Mouse (Mus musculus): ENCODE measurements around the gene Sbf2. TPM values are rescaled to one million over a fixed set of nuclear protein-coding genes. Genes with fewer than 3 reads are reported as not detected.

Sbf2 gene
- polyA plus RNA-seq, 1 experiment from 2014 or later: 35.4 TPM

DNA sequence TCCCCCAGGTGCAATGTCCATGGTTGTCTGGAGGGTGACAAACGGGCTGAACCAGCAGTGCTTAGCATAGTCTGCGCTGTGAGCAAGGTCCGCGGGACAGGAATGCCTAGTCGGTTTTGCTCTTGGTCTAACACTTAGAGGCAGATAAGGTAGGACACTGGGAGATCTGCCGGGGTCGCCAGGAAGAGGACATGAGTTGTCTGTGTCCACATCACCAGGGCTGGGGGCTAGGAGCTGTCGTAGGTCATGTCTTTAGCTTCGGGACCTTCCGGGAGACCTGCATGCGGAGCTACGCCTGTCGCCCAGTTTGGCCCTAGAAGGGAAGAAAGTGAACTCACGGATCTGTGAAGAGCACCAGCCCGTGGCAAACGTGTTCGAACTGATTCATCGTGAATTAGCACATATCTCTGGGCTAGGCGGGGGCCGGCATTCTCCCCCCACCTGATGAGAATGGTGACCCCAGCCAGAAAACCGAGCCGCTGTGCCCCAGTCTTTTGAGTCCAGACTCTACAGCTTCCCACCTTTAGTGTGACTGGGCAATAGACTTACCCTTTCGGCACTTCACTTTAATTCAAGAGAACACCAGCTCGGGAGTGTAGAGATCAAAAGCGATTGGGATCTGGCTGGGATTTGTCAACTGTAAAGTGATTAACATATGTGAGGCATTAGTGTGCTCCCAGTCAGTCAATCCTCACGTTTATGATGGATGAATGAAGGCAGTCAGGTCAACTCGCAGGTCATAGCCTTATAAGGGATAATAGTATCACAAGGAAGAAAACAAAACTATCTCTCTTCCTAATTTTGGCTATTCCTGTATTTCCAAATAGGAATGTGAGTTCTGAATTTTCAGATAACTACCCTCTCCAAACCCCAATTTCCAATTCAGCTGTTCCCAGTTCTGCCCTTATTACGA, 11.7 kb upstream of the Sbf2 start:
- Histone ChIP-seq H3K9me3 (replicated peaks; ENCODE audit: control insufficient read depth, low read length) (no peaks in the 10 kb centered on the region), H3K4me2 (peak overlapping the region; percentile 92), H3K9ac (ENCODE audit: low read depth, low read length) (peak overlapping the region; percentile 22; the same call in 1 of the 2 replicates), H3K36me3 (ENCODE audit: control insufficient read depth, insufficient read depth, low read length) (no peaks in the 10 kb centered on the region), H3K4me1 (ENCODE audit: control insufficient read depth, insufficient read depth, low read length) (peaks cover 24% of the 10 kb centered on the region), H3K4me3 (ENCODE audit: low read depth, low read length) (peak overlapping the region; percentile 62), H3K27ac (ENCODE audit: low read depth, low read length) (no peak overlapping the region), H3K27me3 (ENCODE audit: control insufficient read depth, insufficient read depth, low read length) (peaks cover 42% of the 10 kb centered on the region)
- WGBS (ENCODE audit: insufficient replicate concordance): 3% methylated on average over 28 of the region's 28 CpGs
- ATAC-seq (replicated peaks; ENCODE audit: insufficient number of reproducible peaks, low FRiP score, low TSS enrichment): no peak

GRCm38 (mm10) chr7:110625489-110625888, 10.8 kb upstream of the Sbf2 start:
- Histone ChIP-seq H3K4me1 (ENCODE audit: control insufficient read depth, insufficient read depth, low read length) (peaks cover 24% of the 10 kb centered on the region), H3K4me3 (ENCODE audit: low read depth, low read length) (peak overlapping the region; percentile 62; the same call in 1 of the 2 replicates), H3K27me3 (ENCODE audit: control insufficient read depth, insufficient read depth, low read length) (peaks cover 36% of the 10 kb centered on the region), H3K9me3 (replicated peaks; ENCODE audit: control insufficient read depth, low read length) (no peaks in the 10 kb centered on the region), H3K4me2 (peak overlapping the region; percentile 92), H3K9ac (ENCODE audit: low read depth, low read length) (no peak overlapping the region), H3K27ac (ENCODE audit: low read depth, low read length) (no peak overlapping the region), H3K36me3 (ENCODE audit: control insufficient read depth, insufficient read depth, low read length) (no peaks in the 10 kb centered on the region)
- no peak for ATAC-seq (replicated peaks; ENCODE audit: insufficient number of reproducible peaks, low FRiP score, low TSS enrichment)
- WGBS (ENCODE audit: insufficient replicate concordance): 65% methylated on average over 10 of the region's 10 CpGs

- peaks cover 36% of the 10 kb centered on the region for H3K27me3 ChIP-seq (ENCODE audit: control insufficient read depth, insufficient read depth, low read length)
- peaks cover 23% of the 10 kb centered on the region for H3K4me1 ChIP-seq (ENCODE audit: control insufficient read depth, insufficient read depth, low read length)
- no peak overlapping the region for H3K9ac ChIP-seq (ENCODE audit: low read depth, low read length)
- no peak overlapping the region for H3K4me2 ChIP-seq
- H3K27ac ChIP-seq (ENCODE audit: low read depth, low read length): no peak overlapping the region
- no peaks in the 10 kb centered on the region for H3K36me3 ChIP-seq (ENCODE audit: control insufficient read depth, insufficient read depth, low read length)
- no peaks in the 10 kb centered on the region for H3K9me3 ChIP-seq (replicated peaks; ENCODE audit: control insufficient read depth, low read length)
- H3K4me3 ChIP-seq (ENCODE audit: low read depth, low read length): no peak overlapping the region
- no peak for ATAC-seq (replicated peaks; ENCODE audit: insufficient number of reproducible peaks, low FRiP score, low TSS enrichment)
- WGBS (ENCODE audit: insufficient replicate concordance): 83% methylated on average over 13 of the region's 13 CpGs
Measured at GRCm38 (mm10) chr7:110624961-110625360, 10.2 kb upstream of the Sbf2 start.

DNA sequence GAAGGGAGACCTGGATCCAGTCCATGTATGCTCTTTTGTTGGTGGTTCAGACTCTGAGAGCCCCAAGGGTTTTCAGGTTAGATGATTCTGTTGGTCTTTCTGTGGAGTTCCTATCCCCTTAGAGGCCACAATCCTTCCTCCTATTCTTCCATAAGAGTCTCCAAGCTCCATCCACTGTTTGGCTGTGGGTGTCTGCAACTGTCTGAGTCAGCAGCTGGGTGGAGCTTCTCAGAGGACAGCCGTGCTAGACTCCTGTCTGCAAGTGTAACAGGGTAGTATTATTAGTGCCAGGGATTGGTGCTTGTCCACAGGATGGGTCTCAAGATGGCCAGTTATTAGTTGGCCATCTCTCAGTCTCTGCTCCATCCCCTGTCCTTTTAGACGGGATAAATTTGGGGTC, 9.3 kb upstream of the Sbf2 start:
- Histone ChIP-seq H3K36me3 (ENCODE audit: control insufficient read depth, insufficient read depth, low read length) (no peaks in the 10 kb centered on the region), H3K9me3 (replicated peaks; ENCODE audit: control insufficient read depth, low read length) (no peaks in the 10 kb centered on the region), H3K4me1 (ENCODE audit: control insufficient read depth, insufficient read depth, low read length) (peaks cover 27% of the 10 kb centered on the region), H3K27ac (ENCODE audit: low read depth, low read length) (no peak overlapping the region), H3K27me3 (ENCODE audit: control insufficient read depth, insufficient read depth, low read length) (peaks cover 34% of the 10 kb centered on the region), H3K9ac (ENCODE audit: low read depth, low read length) (no peak overlapping the region), H3K4me3 (ENCODE audit: low read depth, low read length) (no peak overlapping the region), H3K4me2 (no peak overlapping the region)
- no peak for ATAC-seq (replicated peaks; ENCODE audit: insufficient number of reproducible peaks, low FRiP score, low TSS enrichment)
- 41% methylated on average over 2 of the region's 2 CpGs for WGBS (ENCODE audit: insufficient replicate concordance)

- H3K36me3 ChIP-seq (ENCODE audit: control insufficient read depth, insufficient read depth, low read length): no peaks in the 10 kb centered on the region
- H3K27me3 ChIP-seq (ENCODE audit: control insufficient read depth, insufficient read depth, low read length): peaks cover 2% of the 10 kb centered on the region; the same call in 1 of the 2 replicates
- peak overlapping the region; percentile 73 for H3K27ac ChIP-seq (ENCODE audit: low read depth, low read length)
- peaks cover 11% of the 10 kb centered on the region for H3K4me1 ChIP-seq (ENCODE audit: control insufficient read depth, insufficient read depth, low read length)
- no peak for ATAC-seq (replicated peaks; ENCODE audit: insufficient number of reproducible peaks, low FRiP score, low TSS enrichment)
- H3K4me3 ChIP-seq (ENCODE audit: low read depth, low read length): no peak overlapping the region
- peak overlapping the region; percentile 54 for H3K4me2 ChIP-seq
- H3K9ac ChIP-seq (ENCODE audit: low read depth, low read length): no peak overlapping the region
- H3K9me3 ChIP-seq (replicated peaks; ENCODE audit: control insufficient read depth, low read length): no peaks in the 10 kb centered on the region
- WGBS (ENCODE audit: insufficient replicate concordance): 5% methylated on average over 9 of the region's 9 CpGs
Measured at GRCm38 (mm10) chr7:110619086-110619611, 4.4 kb upstream of the Sbf2 start.

DNA sequence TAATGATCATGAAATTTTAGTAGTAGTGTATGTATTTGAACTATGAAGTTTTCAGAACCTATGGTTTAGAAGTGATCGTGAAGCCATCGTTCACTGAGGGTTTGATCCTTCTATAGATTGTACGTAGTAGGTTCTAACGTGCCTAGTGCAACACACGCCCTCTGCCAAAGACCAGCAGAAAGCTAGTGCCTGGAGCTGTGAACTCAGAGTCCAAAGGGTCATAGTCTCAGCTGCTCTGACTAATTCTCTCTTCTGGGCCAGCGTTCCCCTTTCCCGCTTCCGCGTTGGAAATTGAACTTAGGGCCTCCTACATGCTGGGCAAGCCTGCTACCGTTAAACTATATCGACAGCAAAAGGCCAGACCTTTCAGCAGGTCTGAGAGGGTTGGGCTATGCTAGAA, 1.1 kb upstream of the Sbf2 start:
- no peak for ATAC-seq (replicated peaks; ENCODE audit: insufficient number of reproducible peaks, low FRiP score, low TSS enrichment)
- H3K4me2 ChIP-seq: peak overlapping the region; percentile 62
- H3K4me3 ChIP-seq (ENCODE audit: low read depth, low read length): no peak overlapping the region; the same call in 1 of the 2 replicates

GRCm38 (mm10) chr7:110615151-110615631, 469 bp upstream of the Sbf2 start:
- ATAC-seq (replicated peaks; ENCODE audit: insufficient number of reproducible peaks, low FRiP score, low TSS enrichment): no peak
- WGBS (ENCODE audit: insufficient replicate concordance): under 1% methylated on average over 20 of the region's 20 CpGs
- Histone ChIP-seq H3K9me3 (replicated peaks; ENCODE audit: control insufficient read depth, low read length) (no peaks in the 10 kb centered on the region), H3K4me1 (ENCODE audit: control insufficient read depth, insufficient read depth, low read length) (peaks cover 19% of the 10 kb centered on the region), H3K27ac (ENCODE audit: low read depth, low read length) (peak overlapping the region; percentile 99), H3K9ac (ENCODE audit: low read depth, low read length) (peak overlapping the region; percentile 94), H3K4me3 (ENCODE audit: low read depth, low read length) (peak overlapping the region; percentile 91), H3K36me3 (ENCODE audit: control insufficient read depth, insufficient read depth, low read length) (no peaks in the 10 kb centered on the region), H3K27me3 (ENCODE audit: control insufficient read depth, insufficient read depth, low read length) (peaks cover 2% of the 10 kb centered on the region; the same call in 1 of the 2 replicates), H3K4me2 (peak overlapping the region; percentile 62)

More for the DNA sequence above, 1.1 kb upstream of the Sbf2 start:
- WGBS (ENCODE audit: insufficient replicate concordance): 11% methylated on average over 11 of the region's 11 CpGs
- Histone ChIP-seq H3K36me3 (ENCODE audit: control insufficient read depth, insufficient read depth, low read length) (no peaks in the 10 kb centered on the region), H3K9me3 (replicated peaks; ENCODE audit: control insufficient read depth, low read length) (no peaks in the 10 kb centered on the region), H3K27me3 (ENCODE audit: control insufficient read depth, insufficient read depth, low read length) (peaks cover 2% of the 10 kb centered on the region; the same call in 1 of the 2 replicates), H3K4me1 (ENCODE audit: control insufficient read depth, insufficient read depth, low read length) (peaks cover 19% of the 10 kb centered on the region), H3K9ac (ENCODE audit: low read depth, low read length) (no peak overlapping the region), H3K27ac (ENCODE audit: low read depth, low read length) (no peak overlapping the region)

DNA sequence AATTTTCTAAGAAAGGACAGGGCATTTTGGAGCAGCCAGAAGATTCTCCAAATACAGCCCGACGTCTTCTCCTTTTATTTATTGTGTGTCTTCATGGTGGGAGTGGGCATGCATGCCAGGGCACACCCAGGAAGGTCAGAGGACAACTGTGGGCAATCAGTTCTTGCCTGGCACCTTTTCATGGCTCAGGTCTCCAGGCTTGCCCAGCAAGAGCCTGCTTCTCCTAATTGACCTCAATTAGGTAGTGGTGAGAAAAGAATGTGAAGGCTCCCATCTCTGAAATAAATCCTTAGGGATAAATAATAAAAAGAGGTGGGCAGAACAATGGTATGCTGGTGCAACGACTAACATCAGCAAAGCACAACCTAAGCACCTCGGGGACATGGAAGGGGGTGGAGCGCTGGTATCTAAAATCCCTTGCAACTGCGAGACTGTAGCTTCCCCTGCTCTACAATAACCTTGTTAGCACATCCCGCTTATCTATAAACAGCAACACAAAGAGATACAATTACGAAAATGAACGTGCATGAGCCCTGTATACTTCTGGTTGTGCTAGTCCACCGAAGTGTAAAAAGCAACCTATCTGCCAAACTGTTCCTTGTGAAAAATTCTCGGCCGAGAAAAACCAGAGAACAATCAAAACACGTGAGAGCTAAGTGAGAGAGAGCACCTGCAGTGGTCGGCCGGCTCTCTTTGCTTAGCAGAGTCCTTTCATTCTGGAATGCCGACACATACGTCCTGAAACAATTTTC, 1.2 kb downstream of the Sbf2 start:
- no peaks in the 10 kb centered on the region for H3K9me3 ChIP-seq (replicated peaks; ENCODE audit: control insufficient read depth, low read length)
- no peak for ATAC-seq (replicated peaks; ENCODE audit: insufficient number of reproducible peaks, low FRiP score, low TSS enrichment)
- H3K4me3 ChIP-seq (ENCODE audit: low read depth, low read length): peak overlapping the region; percentile 91
- 5% methylated on average over 17 of the region's 17 CpGs for WGBS (ENCODE audit: insufficient replicate concordance)
- peaks cover 8% of the 10 kb centered on the region for H3K4me1 ChIP-seq (ENCODE audit: control insufficient read depth, insufficient read depth, low read length)
- peaks cover 2% of the 10 kb centered on the region; the same call in 1 of the 2 replicates for H3K27me3 ChIP-seq (ENCODE audit: control insufficient read depth, insufficient read depth, low read length)
- H3K4me2 ChIP-seq: peak overlapping the region; percentile 62
- peak overlapping the region; percentile 99 for H3K27ac ChIP-seq (ENCODE audit: low read depth, low read length)
- no peaks in the 10 kb centered on the region for H3K36me3 ChIP-seq (ENCODE audit: control insufficient read depth, insufficient read depth, low read length)
- peak overlapping the region; percentile 94 for H3K9ac ChIP-seq (ENCODE audit: low read depth, low read length)

All from heart, embryonic 11.5 days (tissue).